10 mouse cellular contexts compared by ENCODE assay signal in the genomic region with DNA sequence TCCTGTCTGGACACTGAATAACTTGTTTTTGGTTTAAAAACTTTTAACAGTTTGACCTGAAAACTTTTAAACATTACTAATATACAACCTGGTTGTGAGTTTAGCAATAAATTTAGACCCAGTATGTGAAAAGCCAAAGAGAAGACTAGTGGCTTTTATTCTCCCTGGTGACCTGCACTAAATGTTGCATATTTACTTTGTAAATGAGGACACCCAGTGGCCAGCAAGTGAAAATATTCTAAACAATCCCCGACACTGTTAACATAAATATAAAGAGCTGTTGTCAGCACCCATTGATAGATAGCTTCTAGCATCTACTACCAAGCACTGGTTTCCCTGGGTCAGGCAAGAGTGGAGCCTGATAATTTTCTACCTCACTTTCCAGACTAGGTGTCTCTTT.
DNase-seq lines count a peak whose midpoint lies in the region; ATAC-seq and TF ChIP-seq lines count a peak whose summit lies in the region.
"Had no signal": no experiment of that assay in that cellular context is flagged by ENCODE, and none has a peak within 500 bp of the region (broad histone marks: within the 10 kb centered on the region; RNA-seq: fewer than 3 reads in every experiment).

No protein-coding gene starts in this region.

- H3K36me3 ChIP-seq in kidney, postnatal 0 days (ENCODE audit: insufficient read depth, low read length): no peaks in the 10 kb centered on the region
- H3K36me3 ChIP-seq in CH12.LX (replicated peaks in 1 of 2; ENCODE audit: control insufficient read depth in 1 of 2, insufficient read depth in 1 of 2, low read length in 1 of 2): peaks cover 64 to 97% of the 10 kb centered on the region in 2 experiments
- H3K36me3 ChIP-seq in hindbrain, postnatal 0 days (ENCODE audit: insufficient read depth, low read length): no peaks in the 10 kb centered on the region
- no peaks in the 10 kb centered on the region for H3K36me3 ChIP-seq in liver, embryonic 12.5 days

- no peak overlapping the region for H3K27ac ChIP-seq in kidney, postnatal 0 days
- H3K27ac ChIP-seq in CH12.LX (ENCODE audit: insufficient read depth, low read depth): no peak overlapping the region
- H3K27ac ChIP-seq in hindbrain, postnatal 0 days: no peak overlapping the region
- no peak overlapping the region for H3K27ac ChIP-seq in liver, embryonic 12.5 days
- H3K27ac ChIP-seq: macrophage had no signal

- no peak for TF ChIP-seq EP300 in CH12.LX (IDR thresholded peaks at IDR 0.05; ENCODE audit: low read length)

- no peaks in the 10 kb centered on the region for H3K9me3 ChIP-seq in kidney, postnatal 0 days (replicated peaks; ENCODE audit: low read length)
- H3K9me3 ChIP-seq in CH12.LX (replicated peaks; ENCODE audit: low read length): no peaks in the 10 kb centered on the region
- no peaks in the 10 kb centered on the region for H3K9me3 ChIP-seq in hindbrain, postnatal 0 days (ENCODE audit: low read length)
- no peaks in the 10 kb centered on the region for H3K9me3 ChIP-seq in liver, embryonic 12.5 days (replicated peaks)

- WGBS in kidney, postnatal 0 days: 0% methylated on average over 1 of the region's 1 CpGs
- 7% methylated on average over 1 of the region's 1 CpGs for WGBS in hindbrain, postnatal 0 days
- 20% methylated on average over 1 of the region's 1 CpGs for WGBS in liver, embryonic 12.5 days (ENCODE audit: insufficient replicate concordance)

- dilution Hi-C loops in CH12.LX (cut with MboI; ENCODE audit: extremely low pct_ligation_motif_present, extremely low pct_unique_long_range_greater_than_20kb, low sequenced_read_pairs): no loop called here

- H3K79me2 ChIP-seq in CH12.LX (replicated peaks; ENCODE audit: control insufficient read depth, extremely low read depth, insufficient read depth, poor library complexity, severe bottlenecking): peaks cover 19% of the 10 kb centered on the region

- in situ Hi-C loops in CH12.LX (cut with MboI; ENCODE audit: low pct_ligation_motif_present, low pct_unique_long_range_greater_than_20kb, low sequenced_read_pairs): loop anchor here (5.0 kb wide), 1 partner anchor 104 kb away; no protein-coding TSS in a partner anchor

- no peak for ATAC-seq in kidney, postnatal 0 days (replicated peaks; ENCODE audit: low FRiP score, low read depth)
- ATAC-seq in hindbrain, postnatal 0 days: peak; percentile 38; the same call in 1 of the 2 replicates
- no peak for ATAC-seq in liver, embryonic 12.5 days

- TF ChIP-seq RAD21 in CH12.LX (IDR thresholded peaks at IDR 0.05; ENCODE audit: low read depth, low read length): peak; percentile 74

- no peak overlapping the region for H3K9ac ChIP-seq in kidney, postnatal 0 days (ENCODE audit: low read depth, low read length)
- H3K9ac ChIP-seq in CH12.LX (ENCODE audit: insufficient read depth, low read depth): no peak overlapping the region
- no peak overlapping the region for H3K9ac ChIP-seq in hindbrain, postnatal 0 days (replicated peaks; ENCODE audit: low read length)
- H3K9ac ChIP-seq in liver, embryonic 12.5 days: no peak overlapping the region

- H3K4me2 ChIP-seq in kidney, postnatal 0 days (ENCODE audit: low read length): no peak overlapping the region
- H3K4me2 ChIP-seq in CH12.LX (ENCODE audit: insufficient read depth, low read depth, poor library complexity, severe bottlenecking): no peak overlapping the region
- no peak overlapping the region for H3K4me2 ChIP-seq in hindbrain, postnatal 0 days (ENCODE audit: low read depth, low read length)
- H3K4me2 ChIP-seq in liver, embryonic 12.5 days: no peak overlapping the region

- TF ChIP-seq CTCF in kidney, postnatal 0 days (IDR thresholded peaks at IDR 0.05; ENCODE audit: low read depth): peak; percentile 64
- TF ChIP-seq CTCF in CH12.LX (conservative IDR thresholded peaks at IDR 0.05 in 1 of 2, IDR thresholded peaks at IDR 0.05 in 1 of 2; ENCODE audit: low read depth in 2 of 2, low read length in 2 of 2): peak; percentile 7 to 66; a peak in 2 of 4 replicates
- TF ChIP-seq CTCF in hindbrain, postnatal 0 days (IDR thresholded peaks at IDR 0.05; ENCODE audit: low read depth): peak; percentile 62

- H3K27me3 ChIP-seq in kidney, postnatal 0 days (ENCODE audit: insufficient read depth, low read length): no peaks in the 10 kb centered on the region
- H3K27me3 ChIP-seq in CH12.LX (replicated peaks): no peaks in the 10 kb centered on the region
- H3K27me3 ChIP-seq in hindbrain, postnatal 0 days (ENCODE audit: insufficient read depth, low read length): no peaks in the 10 kb centered on the region
- no peaks in the 10 kb centered on the region for H3K27me3 ChIP-seq in liver, embryonic 12.5 days (replicated peaks)

- H3K4me3 ChIP-seq in kidney, postnatal 0 days (replicated peaks; ENCODE audit: low read depth, low read length): no peak overlapping the region
- no peak overlapping the region for H3K4me3 ChIP-seq in CH12.LX (replicated peaks in 1 of 3; ENCODE audit: low read depth in 2 of 3, low read length in 2 of 3, poor library complexity in 1 of 3)
- H3K4me3 ChIP-seq in hindbrain, postnatal 0 days (ENCODE audit: low read length): no peak overlapping the region
- H3K4me3 ChIP-seq in liver, embryonic 12.5 days: no peak overlapping the region

- TF ChIP-seq POLR2A in CH12.LX (IDR thresholded peaks at IDR 0.05; ENCODE audit: low read depth, low read length): no peak

- H3K4me1 ChIP-seq in kidney, postnatal 0 days (replicated peaks; ENCODE audit: insufficient read depth, low read length): no peaks in the 10 kb centered on the region; the same call in 1 of the 2 replicates
- peaks cover 0 to 55% of the 10 kb centered on the region in 2 experiments; a peak in 3 of 4 replicates for H3K4me1 ChIP-seq in CH12.LX (ENCODE audit: control insufficient read depth in 1 of 2, insufficient read depth in 2 of 2)
- H3K4me1 ChIP-seq in hindbrain, postnatal 0 days (ENCODE audit: insufficient read depth, low read length): no peaks in the 10 kb centered on the region
- H3K4me1 ChIP-seq in liver, embryonic 12.5 days: no peaks in the 10 kb centered on the region

- peak; percentile 53 for DNase-seq in embryo, embryonic 11 days
- DNase-seq in embryo, embryonic 10 days (ENCODE audit: low spot score): no peak
- DNase-seq in kidney, postnatal 0 days (ENCODE audit: low spot score): peak; percentile 88
- DNase-seq in kidney, adult 18-20 months: no peak
- DNase-seq in CH12.LX (ENCODE audit: extremely low read depth): no peak
- peak; percentile 71 for DNase-seq in hindbrain, postnatal 0 days (ENCODE audit: low spot score)
- no peak for DNase-seq in urinary bladder, postnatal 14 days (ENCODE audit: low spot score)
- DNase-seq: cerebellum, postnatal 36 days had no signal

TF ChIP-seq in CH12.LX, 34 proteins besides CTCF, POLR2A, EP300 and RAD21:
- TF ChIP-seq CHD1 (IDR thresholded peaks at IDR 0.05; ENCODE audit: low read depth, low read length): peak; percentile 57; the same call in 1 of the 2 replicates
- no peak for TF ChIP-seq MAX (IDR thresholded peaks at IDR 0.05; ENCODE audit: low read length)
- 0 out of 2 replicates have a peak, but pooled peaks have one; percentile 37 for TF ChIP-seq TBP (conservative IDR thresholded peaks at IDR 0.05; ENCODE audit: low read depth, low read length)
- no peak for TF ChIP-seq IRF4 (IDR thresholded peaks at IDR 0.05; ENCODE audit: low read depth, low read length)
- TF ChIP-seq UBTF (IDR thresholded peaks at IDR 0.05; ENCODE audit: low read depth, low read length): no peak
- TF ChIP-seq SMC3 (IDR thresholded peaks at IDR 0.05; ENCODE audit: low read depth, low read length): peak; percentile 59

Comparison
In these comparisons a context has a peak if more than half of its experiments do, and no peak if none do; other contexts are left out.
1. DNase-seq: peak in embryo, embryonic 11 days (single experiment), kidney, postnatal 0 days (single experiment) and hindbrain, postnatal 0 days (single experiment); none in embryo, embryonic 10 days (single experiment), kidney, adult 18-20 months (single experiment), CH12.LX (single experiment) and urinary bladder, postnatal 14 days (single experiment).
2. Peak in every context shown above with its lines, with median percentiles within 50 percentile points of each other: CTCF ChIP-seq.